Mouse (Mus musculus) lung, postnatal 0 days (tissue): ENCODE measurements at regions not wholly inside any gene's neighbourhood (a gene's known extent, or its start where the extent isn't known, plus 50 kb on each side); places are given as distances from the start of the nearest gene placed in this dataset.

Experiments used
- CTCF ChIP-seq: IDR thresholded peaks from 2 replicates; pipeline ENCODE4 v1.5.1; 2016; ENCODE audit warnings: antibody characterized with exemption, mild to moderate bottlenecking
- EP300 ChIP-seq: IDR thresholded peaks from 2 replicates; pipeline ENCODE4 v1.6.1; 2016; ENCODE audit warnings: antibody characterized with exemption, mild to moderate bottlenecking, control low read depth

DNA sequence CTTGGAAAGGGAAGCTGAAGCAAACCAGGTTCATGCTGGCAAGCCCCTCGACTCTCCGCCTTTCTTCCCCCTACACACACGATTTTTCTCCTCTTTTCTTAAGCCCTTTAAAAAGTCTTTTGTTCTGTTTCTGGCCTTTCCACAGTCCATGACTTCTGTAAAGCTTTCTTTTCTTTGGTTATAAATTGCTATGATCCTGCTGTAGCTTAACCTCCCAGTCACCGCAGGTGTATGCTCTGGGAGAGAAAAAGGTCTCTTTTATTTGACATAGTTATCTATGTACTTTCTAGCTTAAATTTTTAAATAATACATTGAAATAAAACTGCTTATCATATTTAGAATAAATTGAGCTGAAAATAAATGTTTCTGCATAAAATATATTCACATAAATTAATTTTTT is 813.0 kb downstream of the Slitrk6 start:
- no peak for TF ChIP-seq EP300
- no peak for TF ChIP-seq CTCF
